Mouse (Mus musculus): Measurements from ENCODE around the gene Dnaja4.
A peak's percentile ranks its signal among the peaks of the same experiment; 100 is the strongest.
"Not testable (repeated sequence)": the region's sequence is repeated elsewhere in the genome, so short reads cannot be mapped to it uniquely, and the experiment has no call there.

Dnaja4 gene

DNA sequence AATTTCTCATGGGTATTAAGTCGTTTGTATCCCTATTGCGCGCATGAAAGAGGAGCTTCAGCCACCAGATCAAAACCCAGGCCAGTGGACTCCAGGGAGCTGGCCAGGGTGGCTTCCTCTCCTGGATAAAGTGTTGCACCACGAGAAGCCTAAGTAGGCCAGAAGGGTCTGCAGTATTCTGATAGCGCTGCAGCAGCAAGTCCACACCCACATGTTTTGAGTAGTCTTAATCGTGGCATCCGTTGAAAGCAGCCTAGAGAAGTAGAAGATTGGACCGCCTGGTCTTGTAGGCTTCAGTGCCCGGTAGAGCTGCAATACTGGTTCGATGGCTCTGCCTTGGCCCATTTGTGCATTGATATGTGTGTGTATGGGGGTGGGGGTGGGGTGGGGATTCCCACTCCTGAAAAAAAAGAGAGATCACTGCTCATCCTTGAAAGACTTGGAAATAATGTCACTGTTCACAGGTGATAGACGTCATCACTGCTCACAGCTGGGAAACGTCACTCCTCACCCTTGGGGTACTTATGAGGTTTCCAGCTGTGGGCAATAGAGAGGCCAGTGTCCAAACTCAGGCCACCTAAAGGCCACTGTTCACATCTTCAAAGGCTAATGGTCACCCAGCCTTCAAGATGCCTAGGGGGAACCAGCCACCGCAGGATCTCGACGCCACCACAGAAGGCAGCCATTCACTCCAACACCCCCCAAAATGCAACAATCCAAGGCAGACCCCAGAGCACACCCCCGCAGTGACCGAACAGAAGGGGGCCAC, at the start of gene Dnaja4:
Gene Dnaja4, plus strand, starts transcription at position 556 of the 769 bp plus-strand sequence.
- DNase-seq, result no peak

DNA sequence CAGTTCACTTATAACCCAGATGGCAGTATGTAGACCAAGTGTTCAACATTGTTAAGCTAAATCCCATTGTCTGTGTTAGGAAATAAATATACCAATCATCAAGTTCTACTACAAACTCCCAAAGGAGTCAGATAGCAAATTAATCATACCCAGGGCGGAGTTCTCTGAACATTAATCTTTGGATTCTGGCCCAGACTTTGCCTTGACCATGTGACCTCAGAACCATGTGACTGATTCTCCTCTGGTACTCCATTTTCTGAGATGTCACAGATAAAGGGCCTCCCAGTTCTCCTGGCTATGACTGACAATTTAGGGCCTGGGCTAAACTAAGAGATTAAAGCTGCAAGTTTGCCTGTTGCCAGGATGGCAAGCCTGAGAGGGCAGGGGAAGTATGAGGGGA, 49.3 kb upstream of the Dnaja4 start:
- no peak for DNase-seq

DNA sequence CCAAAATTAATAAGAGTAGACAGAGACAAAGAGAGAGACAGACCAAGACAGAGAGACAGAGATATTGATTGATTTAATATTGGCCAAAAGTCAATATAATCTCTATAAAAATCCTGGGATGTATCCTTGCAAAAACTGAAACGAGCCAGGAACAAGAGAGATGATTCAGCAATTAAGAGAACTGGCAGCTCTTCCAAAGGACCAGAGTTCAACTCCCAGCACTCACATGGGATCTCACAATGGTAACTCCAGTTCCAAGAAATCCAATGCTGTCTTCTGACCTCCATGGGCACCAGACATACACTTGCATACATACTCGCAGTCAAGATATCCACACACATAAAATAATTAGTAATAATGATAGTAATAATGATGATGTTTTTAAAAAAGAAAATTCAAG, 45.9 kb upstream of the Dnaja4 start:
- no peak for DNase-seq

DNA sequence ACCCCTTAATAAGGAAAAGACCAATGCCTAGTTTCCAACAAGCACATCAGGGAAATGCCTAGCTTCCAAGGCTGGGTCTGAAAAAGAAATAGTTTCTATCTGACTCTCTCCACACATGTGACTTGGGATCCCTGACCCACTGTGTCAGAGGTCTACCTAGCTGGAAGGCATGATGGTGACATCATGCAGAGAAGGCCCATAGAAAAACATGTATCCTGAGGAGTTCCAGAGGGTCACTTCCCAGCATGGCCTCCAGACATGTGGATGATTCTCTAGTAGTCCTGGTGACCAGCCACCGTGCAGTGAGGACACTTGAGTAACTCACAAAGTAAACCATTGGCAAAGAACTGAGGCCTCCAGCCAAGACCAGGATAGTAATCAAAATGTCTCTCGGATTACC, 42.8 kb upstream of the Dnaja4 start:
- DNase-seq, result no peak

DNA sequence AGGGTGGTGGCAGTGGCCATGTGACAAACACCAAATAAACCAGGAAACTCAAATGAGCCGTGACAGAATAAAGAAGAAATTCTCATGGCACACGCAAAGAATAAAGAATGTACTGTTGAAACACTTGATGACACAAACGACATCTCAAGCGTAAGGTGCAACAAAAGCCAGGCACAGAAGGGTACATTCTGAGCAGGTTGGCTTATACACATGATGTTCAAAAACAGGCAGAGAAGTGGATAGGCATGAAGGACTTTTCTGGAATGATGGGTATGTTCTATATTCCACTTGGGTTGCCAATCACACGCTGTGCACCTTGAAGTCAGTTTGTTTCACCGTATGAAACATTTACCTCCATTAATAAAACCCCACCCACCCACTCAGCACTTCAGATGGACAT, 42.3 kb upstream of the Dnaja4 start:
- no peak for DNase-seq

DNA sequence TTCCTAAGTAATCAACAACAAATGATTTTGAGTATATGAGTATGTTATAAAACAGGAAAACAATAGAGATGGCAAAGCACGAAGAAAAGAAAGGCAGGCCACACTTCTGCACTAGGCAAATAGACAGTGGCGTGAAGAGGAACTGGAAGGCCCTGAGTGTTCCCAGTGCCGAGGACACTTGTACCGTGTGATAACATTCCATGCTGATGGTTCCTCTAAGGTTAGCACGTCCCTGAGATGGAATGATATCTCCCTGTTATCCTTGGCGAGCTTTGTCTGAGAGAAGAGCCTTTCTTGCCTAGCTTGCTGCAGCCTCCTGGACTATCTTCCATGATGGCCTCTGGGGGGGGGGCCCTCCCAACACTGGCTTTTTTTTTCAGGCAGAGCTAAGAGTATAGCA, 39.9 kb upstream of the Dnaja4 start:
- DNase-seq, result no peak

DNA sequence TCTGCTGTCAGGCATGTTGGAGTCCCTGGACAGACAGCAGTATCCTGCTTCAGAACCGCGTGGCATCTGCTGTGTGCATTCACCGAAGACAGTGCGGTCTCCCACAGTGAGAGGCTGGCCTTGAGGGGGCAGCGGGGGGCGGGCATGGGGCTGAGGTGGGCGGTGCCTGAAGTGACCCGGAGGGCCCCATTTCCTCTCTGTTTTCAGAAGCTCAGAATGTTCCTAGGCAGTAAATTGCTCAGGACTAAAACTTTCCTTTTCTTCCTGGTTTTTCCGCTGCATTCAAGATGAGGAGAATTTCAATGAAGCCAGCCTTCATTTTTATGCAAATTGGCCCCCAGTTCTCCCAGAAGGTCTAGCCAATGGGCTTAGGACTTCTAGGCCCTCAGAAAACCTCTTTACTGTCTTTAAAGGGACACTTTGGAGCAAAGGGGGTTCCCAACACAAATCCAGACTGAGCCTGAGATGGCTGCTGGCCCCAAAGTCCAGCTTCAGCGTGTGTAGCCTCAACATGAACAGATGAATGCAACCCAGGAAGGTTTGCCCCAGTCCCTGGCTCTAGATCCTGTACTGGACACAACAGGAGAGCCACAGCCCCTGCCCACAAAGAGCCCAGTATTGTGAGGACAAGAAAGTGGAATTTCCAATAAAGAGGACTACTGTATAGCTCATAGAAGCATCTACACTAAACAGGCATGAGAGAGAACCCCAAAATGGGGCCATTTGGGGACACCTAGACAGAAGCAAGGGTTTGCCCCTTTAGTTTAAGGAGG, 36.9 kb upstream of the Dnaja4 start, which contains the start of gene Acsbg1:
Gene Acsbg1, minus strand, starts transcription at position 266 of the 773 bp plus-strand sequence.
- peak; percentile 47 for DNase-seq

DNA sequence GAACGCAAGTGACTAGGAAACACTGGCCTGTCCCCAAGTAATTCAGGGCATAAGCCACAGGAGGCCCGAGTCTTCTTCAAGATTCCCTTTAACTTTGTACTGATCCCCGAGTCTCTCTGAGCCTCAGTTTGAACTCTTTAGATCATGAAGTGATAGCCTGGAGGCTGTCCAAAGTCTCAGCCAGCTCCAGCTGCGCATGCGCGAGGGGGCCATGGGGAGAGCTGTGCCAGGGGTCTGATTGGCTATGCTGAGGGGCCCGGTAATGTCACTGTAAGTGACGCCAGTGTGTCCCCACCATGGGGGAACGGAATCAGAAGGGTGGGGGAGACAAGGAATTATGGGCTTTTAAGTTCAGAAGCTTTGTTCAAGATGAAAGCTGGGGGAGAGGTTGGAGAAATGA, 34.3 kb upstream of the Dnaja4 start:
- DNase-seq, result no peak

DNA sequence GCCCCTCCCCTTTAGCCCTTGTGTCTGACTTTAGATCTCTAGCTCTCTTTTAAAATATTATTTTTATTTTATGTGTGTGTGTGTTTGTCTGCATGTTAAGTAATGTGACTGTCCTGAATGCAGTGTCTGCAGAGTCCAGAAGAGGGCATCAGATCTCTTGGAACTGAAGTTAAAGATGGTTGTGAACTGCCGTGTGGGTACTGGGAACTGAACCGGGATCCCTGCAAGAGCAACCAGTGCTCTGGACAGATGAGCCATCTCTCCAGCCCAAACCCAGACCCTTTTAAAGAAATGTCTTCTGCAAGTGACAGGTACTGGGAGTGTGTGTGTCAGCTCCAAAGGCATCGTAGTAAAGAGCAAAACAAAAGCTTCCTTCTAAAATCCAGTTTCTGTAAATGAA, 32.6 kb upstream of the Dnaja4 start:
- DNase-seq, result no peak

DNA sequence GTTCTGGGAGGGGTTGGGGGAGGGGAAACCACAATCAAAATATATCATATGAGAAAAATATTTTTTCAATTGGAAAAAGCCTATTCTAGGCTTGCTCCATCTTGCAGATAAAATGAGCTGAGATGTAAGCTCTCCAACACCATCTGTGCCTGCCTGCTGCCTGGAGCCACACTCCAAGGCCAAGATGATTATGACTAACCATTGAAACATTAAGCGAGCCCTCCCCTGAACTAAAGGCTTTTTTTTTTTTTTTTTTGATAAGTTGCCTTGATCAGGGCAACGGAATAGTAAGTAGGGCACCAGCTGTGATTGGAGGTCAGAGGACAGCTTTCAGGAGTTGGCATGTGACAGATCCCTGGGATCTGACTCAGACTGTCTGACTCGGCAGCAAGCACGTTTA, 30.2 kb upstream of the Dnaja4 start:
- DNase-seq, result no peak

DNA sequence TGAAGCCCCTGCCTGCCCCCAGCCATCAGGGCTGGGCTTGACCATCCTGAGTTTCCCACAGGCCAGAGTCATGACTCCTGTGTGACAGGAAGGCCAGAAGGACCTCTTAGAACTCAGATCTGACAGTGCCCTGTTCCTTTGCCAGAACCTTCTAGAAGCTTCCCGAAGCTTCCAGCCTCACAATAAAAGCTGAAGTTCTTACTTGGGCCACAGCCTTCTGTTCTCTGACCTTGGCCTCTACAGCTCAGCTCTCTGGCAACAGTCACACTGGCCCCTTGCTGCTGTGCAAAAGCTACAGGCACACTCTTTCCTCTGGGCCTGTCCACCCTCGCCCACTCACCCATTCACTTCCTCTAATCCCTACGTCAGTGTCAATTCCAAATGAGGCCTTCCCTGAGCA, 26.7 kb upstream of the Dnaja4 start:
- no peak for DNase-seq

DNA sequence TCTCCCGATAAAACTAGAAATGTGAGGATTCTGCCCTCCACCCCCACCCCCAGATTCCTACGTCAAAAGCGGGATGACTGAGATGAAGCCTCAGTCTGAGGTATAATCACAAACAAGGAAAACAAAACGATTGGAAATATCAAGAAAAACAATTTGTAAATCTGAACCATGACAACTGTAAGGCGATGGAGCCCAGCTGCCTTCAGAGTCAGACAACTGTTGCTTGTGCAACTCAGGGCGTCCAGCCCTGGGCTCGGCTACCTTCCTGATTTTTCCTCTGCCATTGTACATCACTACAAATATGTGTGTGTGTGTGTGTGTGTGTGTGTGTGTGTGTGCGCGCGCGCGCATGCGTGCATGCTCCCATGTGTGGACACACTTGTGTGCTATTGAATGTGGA, 24.8 kb upstream of the Dnaja4 start:
- DNase-seq, result no peak

DNA sequence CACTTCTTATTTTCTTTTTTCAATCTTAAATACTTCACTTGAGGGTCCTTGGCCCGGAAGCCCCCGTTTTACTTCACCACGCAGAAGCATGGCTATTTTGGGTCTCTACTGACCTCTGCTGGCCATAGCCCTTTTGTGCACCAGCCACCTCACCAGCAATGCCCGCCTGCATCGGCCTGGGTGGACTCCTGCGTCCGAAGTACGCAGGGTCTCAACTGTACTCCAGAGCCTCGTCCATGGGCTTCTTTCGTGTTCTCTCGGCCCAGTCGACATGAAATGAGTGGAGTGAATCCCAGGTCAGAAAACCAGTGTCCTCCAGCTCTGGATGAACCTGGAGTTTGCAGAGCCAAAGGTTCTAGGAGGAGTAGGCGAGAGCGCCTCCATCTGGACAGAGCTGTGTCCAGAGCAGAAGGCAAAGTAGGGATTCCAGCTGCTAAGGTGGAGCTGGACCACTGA, 22.1 kb upstream of the Dnaja4 start:
- DNase-seq, result peak; percentile 88

DNA sequence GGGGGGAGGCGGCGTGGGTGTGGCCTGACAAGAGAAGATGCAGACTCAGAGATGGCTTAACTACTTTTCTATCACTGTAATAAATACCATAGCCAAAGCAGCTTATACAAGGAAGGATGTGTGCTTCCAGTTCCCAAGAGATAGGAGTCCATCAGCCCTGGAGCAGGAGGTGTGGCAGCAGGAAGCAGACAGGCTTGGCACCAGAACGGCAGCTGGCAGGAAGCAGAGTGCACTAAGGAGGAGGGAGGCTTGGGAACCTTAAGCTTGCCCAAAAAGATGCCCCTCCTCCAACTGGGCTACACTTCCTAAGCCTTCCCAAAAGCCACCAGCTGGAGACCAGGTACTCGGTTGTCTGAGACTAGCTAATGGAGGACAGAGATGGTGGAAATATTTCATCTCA, 15.8 kb upstream of the Dnaja4 start:
- no peak for DNase-seq

DNA sequence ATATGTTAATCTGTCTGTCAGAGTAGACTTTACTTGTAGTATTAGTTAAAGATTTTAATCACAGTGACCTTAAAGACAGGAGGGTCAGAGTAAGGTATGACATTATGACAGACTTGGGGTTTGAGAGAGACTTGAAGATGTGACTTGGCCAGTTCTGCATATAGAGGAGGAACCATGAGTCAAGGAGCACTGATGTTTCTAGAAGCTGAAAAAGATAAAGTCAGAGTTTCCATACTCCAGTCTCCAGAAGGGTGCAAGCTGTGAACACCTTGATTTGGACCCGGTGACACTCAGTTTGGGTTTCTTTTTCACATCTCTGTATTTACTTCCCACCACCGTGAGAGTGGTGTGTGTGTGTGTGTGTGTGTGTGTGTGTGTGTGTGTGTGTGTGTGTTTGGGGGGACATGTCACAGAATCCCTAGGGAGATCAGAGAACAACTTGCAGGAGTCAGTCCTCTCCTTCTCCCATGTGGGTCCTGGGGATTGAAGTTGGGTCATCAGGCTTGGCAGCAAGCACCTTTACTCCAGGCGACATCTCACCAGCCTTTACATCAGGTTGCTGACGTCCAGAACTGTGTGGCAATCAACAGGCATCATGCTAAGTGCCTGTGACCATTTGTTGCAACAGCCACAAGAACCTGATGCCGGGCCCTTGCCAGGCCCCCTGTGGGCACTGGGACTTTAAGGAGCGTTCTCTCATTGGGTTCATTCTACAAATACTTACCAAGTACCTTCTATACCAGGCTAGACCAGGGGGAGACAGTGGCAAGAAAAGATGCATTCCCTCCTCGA, 14.7 kb upstream of the Dnaja4 start:
- no peak for DNase-seq

DNA sequence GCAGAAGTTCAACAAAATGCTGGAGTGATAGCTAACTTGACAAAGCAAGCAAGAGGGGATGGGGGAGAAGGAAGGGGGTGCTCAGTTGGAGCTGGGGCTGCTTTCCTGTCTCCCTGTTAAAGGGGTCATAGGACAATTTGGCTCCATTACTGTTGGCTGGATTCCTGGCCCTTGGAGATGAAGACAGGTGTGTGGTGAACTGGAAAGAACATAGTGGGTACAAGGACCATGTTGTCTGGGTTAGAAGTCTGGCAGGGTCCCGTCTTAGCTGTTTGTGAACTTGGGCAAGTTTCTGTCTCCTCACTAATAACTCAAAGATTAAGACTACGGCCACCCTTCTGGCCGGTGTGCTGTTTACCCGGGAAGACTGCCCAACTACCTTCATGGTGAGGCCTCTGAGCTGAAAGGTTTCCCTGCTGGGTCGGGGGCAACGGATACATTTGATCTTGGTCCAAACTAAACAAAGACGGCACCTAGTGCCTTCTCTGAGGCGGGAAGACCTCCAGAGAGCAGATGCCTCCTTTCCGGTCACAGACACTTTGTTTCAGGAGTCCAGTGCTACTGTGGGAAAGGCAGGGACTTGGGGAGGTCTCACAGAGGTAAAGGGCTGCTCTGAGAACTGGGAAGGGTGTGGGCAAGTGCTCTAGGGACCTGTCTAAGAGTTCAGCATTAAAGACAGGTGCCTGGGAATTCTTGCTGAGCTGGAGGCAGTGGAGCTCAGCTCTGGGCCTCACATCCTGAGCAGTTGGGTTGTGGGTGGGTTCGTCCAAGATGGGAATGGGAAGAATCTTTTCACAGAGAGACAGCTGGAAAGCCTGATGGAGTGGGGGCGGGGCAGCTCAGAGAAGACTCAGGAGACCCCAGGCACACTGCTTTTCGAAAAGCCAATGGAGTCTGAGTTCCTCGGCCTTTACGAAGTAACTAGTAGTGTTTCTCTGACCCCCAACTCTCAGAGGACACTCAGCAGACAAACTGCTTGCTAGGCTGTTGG, 11.1 kb upstream of the Dnaja4 start:
- no peak for DNase-seq

DNA sequence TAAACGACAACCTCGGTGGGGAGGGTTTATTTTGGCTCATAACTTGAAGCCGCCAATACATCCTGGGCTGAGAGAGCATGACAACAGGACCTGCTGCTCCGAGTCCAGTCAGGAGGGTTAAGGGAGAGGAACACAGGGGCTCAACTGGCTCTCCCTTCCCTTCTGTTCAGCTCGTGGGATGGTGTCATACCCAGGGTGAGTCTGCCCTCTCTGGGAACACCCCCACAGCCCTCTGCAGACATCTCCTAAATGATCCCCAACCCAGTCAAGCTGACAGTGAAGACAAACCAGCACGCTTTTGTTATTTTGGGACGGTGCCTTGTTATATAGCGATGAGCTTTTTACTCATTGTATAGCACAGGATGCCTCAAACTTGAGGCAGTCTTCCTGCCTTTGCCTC, 9.2 kb upstream of the Dnaja4 start:
- DNase-seq, result no peak

DNA sequence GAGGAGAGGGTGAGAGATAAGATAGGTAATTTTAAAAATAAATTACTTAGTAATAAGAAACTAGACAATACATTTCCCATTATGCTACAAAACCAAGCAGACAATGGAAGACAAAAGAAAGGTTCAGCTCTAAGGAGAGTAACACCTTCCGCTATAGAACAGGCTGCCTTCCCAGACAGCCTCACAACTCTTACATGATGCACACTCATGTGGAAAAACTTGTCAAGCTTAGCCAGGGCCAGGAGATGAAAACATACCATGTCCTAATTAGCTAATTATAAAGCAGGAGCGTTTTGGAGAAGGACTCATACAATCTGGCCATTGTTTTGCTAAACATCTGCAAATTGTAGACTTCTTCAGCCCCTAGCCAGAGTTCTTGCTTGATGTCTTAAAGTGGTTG, 8.0 kb upstream of the Dnaja4 start:
- DNase-seq, result not testable (repeated sequence)

DNA sequence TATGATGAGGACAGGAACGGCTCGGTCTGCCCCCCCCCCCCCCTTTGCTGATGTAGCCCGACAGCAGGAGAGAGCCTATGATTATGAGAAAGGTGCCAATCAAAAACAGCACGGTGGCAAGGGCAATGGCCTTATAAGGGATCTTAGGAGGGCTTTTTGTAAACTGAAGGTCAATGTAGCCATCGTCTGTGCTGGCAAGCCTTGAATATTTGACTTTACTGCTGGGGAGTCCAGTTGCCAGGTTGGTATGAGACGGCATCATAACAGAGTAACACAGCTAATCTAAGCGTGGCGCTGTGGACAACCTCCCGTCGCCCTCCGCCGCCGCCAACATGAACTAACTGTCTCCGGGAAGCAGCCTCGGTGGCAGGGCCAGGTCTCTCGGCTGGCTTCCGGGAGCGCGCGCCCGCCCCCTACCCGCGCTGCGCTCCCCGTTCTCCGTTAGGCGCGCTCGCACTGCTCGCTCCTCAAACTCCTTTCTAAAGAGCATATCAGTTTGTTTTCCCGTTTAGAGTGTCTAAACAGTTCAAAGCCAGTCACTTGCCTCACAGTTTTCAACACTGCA, 7.3 kb upstream of the Dnaja4 start:
- DNase-seq, result peak; percentile 51

DNA sequence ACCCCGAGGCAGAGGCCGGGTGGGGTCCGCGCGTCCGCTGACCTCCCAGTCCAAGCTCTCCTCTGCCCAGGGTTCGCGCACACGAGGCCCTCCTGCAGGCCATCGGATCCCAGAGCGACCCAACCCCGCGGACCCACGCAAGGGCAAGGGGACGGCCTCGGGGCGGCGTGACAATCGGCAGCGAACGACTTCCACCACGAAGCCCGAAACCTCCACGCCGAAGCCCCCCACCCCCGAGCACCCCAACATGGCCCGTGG, 343 bp downstream of the Dnaja4 start:
- DNase-seq, result peak; percentile 28

DNA sequence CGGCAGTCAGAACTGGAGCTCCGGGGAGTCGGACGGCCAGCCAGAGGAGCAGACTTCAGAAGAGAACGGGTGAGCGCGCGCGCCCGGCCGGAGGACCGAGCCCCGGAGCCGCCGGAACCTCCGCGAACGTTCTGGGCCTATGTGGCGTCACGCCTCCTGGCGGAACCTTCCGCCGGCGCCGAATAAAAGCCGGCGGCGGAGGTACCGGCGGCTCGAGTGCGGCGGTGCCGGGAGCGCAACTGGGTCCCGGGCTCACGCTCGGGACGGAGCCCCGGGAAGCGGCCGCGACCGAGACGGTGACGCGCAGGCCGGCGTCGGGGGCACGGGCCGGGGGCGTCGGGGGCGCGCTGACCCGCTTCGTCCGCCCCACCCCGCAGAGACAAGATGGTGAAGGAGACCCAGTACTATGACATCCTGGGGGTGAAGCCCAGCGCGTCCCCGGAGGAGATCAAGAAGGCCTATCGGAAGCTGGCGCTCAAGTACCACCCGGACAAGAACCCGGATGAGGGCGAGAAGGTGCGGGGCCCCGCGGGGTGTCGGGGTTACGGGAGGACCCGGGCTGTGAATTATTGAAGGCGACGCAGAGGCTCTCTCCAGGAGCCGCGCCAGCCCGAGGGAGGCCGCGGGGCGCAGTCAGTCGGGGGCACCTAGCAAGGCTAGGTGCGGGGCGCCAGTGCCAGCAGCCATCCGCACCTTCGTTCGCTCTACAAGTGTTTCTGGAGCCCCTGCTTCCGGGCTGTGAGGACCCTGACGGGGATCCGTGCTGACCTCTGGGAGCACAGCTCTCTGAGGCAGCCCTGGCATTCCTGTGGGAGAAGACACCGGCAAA, 886 bp downstream of the Dnaja4 start:
- peak; percentile 81 for DNase-seq

All from embryo, embryonic 11 days (tissue).